Mouse (Mus musculus) limb, embryonic 10.5 days (tissue): ENCODE measurements around the gene Wwc2. TPM values are rescaled to one million over a fixed set of nuclear protein-coding genes. Genes with fewer than 3 reads are reported as not detected.

Source experiments
- DNase-seq: peaks from one replicate; pipeline ENCODE4 v3.0.0-alpha.2; 2017; ENCODE audit warnings: low spot score
- H3K27ac ChIP-seq: fragments of 300-500 bp; sonication (generic); 2 replicates; pipeline ENCODE4 v1.5.1; 2016; ENCODE audit warnings: mild to moderate bottlenecking
- H3K27me3 ChIP-seq: fragments of 300-500 bp; sonication (generic); 2 replicates; pipeline ENCODE4 v1.6.1; 2016; ENCODE audit warnings: low read depth, mild to moderate bottlenecking; ENCODE audit not compliant: poor library complexity, severe bottlenecking
- H3K36me3 ChIP-seq: fragments of 300-500 bp; sonication (generic); 2 replicates; pipeline ENCODE4 v1.6.1; 2016; ENCODE audit warnings: mild to moderate bottlenecking, moderate library complexity
- H3K4me1 ChIP-seq: fragments of 300-500 bp; sonication (generic); 2 replicates; pipeline ENCODE4 v1.6.1; 2016
- H3K4me3 ChIP-seq: fragments of 300-500 bp; sonication (generic); 2 replicates; pipeline ENCODE4 v1.5.1; 2016; ENCODE audit warnings: mild to moderate bottlenecking, moderate library complexity
- H3K9me3 ChIP-seq: fragments of 300-500 bp; sonication (generic); replicated peaks from 2 replicates; pipeline ENCODE4 v1.6.1; 2016; ENCODE audit warnings: mild to moderate bottlenecking
- WGBS: fragments of 180-500 bp; shearing (Covaris S2); methylation state at CpG from one replicate; pipeline ENCODE4 v1.1.7; 2016; 5-methylcytosine and 5-hydroxymethylcytosine counted together
- polyA plus RNA-seq: library from polyadenylated mRNA; unstranded; fragments of >200 nt; fragmentation: Nextera tagmentation; extraction: Ambion mirVana; gene quantifications from 2 replicates; pipeline ENCODE4 v1.2.1, GENCODE M21; 2016

Gene Wwc2
- 9.7 and 11.7 TPM in 2 replicates for polyA plus RNA-seq

GRCm38 (mm10) chr8:47990911-47991820 is at the start of gene Wwc2:
TSS of gene Wwc2 (minus strand) at chr8:47990924.
- 2% methylated on average over 36 of the region's 46 CpGs for WGBS
- peak; percentile 79 for DNase-seq
- Histone ChIP-seq H3K9me3 (no peaks in the 10 kb centered on the region), H3K27ac (peak within 1 kb of the TSS; percentile 97), H3K27me3 (no peaks in the 10 kb centered on the region), H3K4me1 (peaks cover 55% of the 10 kb centered on the region), H3K36me3 (no peaks in the 10 kb centered on the region), H3K4me3 (peak within 1 kb of the TSS; percentile 97)

GRCm38 (mm10) chr8:48038261-48038934 is 47.7 kb upstream of the Wwc2 start:
- 84% methylated on average over 7 of the region's 7 CpGs for WGBS
- no peaks in the 10 kb centered on the region for H3K27me3 ChIP-seq
- H3K36me3 ChIP-seq = no peaks in the 10 kb centered on the region
- H3K4me1 ChIP-seq = peaks cover 9% of the 10 kb centered on the region
- no peak overlapping the region for H3K27ac ChIP-seq
- no peaks in the 10 kb centered on the region for H3K9me3 ChIP-seq
- no peak overlapping the region for H3K4me3 ChIP-seq
- DNase-seq = no peak

- DNase-seq = no peak
- Histone ChIP-seq H3K27ac (no peak overlapping the region), H3K36me3 (no peaks in the 10 kb centered on the region), H3K4me1 (peaks cover 8% of the 10 kb centered on the region), H3K27me3 (no peaks in the 10 kb centered on the region), H3K4me3 (no peak overlapping the region), H3K9me3 (no peaks in the 10 kb centered on the region)
- WGBS = 3% methylated on average over 2 of the region's 2 CpGs
Measured at GRCm38 (mm10) chr8:48032046-48032445, 41.3 kb upstream of the Wwc2 start.

GRCm38 (mm10) chr8:48030667-48031066 is 39.9 kb upstream of the Wwc2 start:
- no peaks in the 10 kb centered on the region for H3K27me3 ChIP-seq
- WGBS = 71% methylated on average over 1 of the region's 1 CpGs
- H3K4me3 ChIP-seq = no peak overlapping the region
- no peaks in the 10 kb centered on the region for H3K9me3 ChIP-seq
- H3K27ac ChIP-seq = no peak overlapping the region
- peaks cover 8% of the 10 kb centered on the region for H3K4me1 ChIP-seq
- H3K36me3 ChIP-seq = no peaks in the 10 kb centered on the region
- DNase-seq = no peak

GRCm38 (mm10) chr8:48026796-48027195 is 36.1 kb upstream of the Wwc2 start:
- Histone ChIP-seq H3K4me1 (peaks cover under 1% of the 10 kb centered on the region; the same call in 1 of the 2 replicates), H3K9me3 (no peaks in the 10 kb centered on the region), H3K27ac (no peak overlapping the region), H3K27me3 (no peaks in the 10 kb centered on the region), H3K36me3 (no peaks in the 10 kb centered on the region), H3K4me3 (no peak overlapping the region)
- no peak for DNase-seq
- 73% methylated on average over 11 of the region's 11 CpGs for WGBS

- DNase-seq = no peak
- no peak overlapping the region for H3K4me3 ChIP-seq
- 74% methylated on average over 8 of the region's 8 CpGs for WGBS
- H3K27me3 ChIP-seq = no peaks in the 10 kb centered on the region
- no peaks in the 10 kb centered on the region for H3K9me3 ChIP-seq
- no peak overlapping the region for H3K27ac ChIP-seq
- no peaks in the 10 kb centered on the region for H3K36me3 ChIP-seq
- H3K4me1 ChIP-seq = no peaks in the 10 kb centered on the region
Measured at GRCm38 (mm10) chr8:48023206-48023605, 32.5 kb upstream of the Wwc2 start.

- Histone ChIP-seq H3K36me3 (no peaks in the 10 kb centered on the region), H3K9me3 (no peaks in the 10 kb centered on the region), H3K4me1 (no peaks in the 10 kb centered on the region), H3K27ac (no peak overlapping the region), H3K4me3 (no peak overlapping the region), H3K27me3 (no peaks in the 10 kb centered on the region)
- 93% methylated on average over 2 of the region's 2 CpGs for WGBS
- no peak for DNase-seq
Measured at GRCm38 (mm10) chr8:48019737-48020136, 29.0 kb upstream of the Wwc2 start.

GRCm38 (mm10) chr8:48016538-48016937 is 25.8 kb upstream of the Wwc2 start:
- H3K27ac ChIP-seq = no peak overlapping the region
- WGBS = 25% methylated on average over 8 of the region's 8 CpGs

GRCm38 (mm10) chr8:48014386-48014785 is 23.7 kb upstream of the Wwc2 start:
- 95% methylated on average over 6 of the region's 6 CpGs for WGBS
- no peak overlapping the region for H3K27ac ChIP-seq
- H3K36me3 ChIP-seq = no peaks in the 10 kb centered on the region
- no peaks in the 10 kb centered on the region for H3K4me1 ChIP-seq
- H3K9me3 ChIP-seq = no peaks in the 10 kb centered on the region
- no peaks in the 10 kb centered on the region for H3K27me3 ChIP-seq
- H3K4me3 ChIP-seq = no peak overlapping the region
- DNase-seq = no peak

More at GRCm38 (mm10) chr8:48016538-48016937, 25.8 kb upstream of the Wwc2 start:
- peak; percentile 85 for DNase-seq
- no peak overlapping the region for H3K4me3 ChIP-seq
- H3K27me3 ChIP-seq = no peaks in the 10 kb centered on the region
- no peaks in the 10 kb centered on the region for H3K9me3 ChIP-seq
- H3K4me1 ChIP-seq = no peaks in the 10 kb centered on the region
- H3K36me3 ChIP-seq = no peaks in the 10 kb centered on the region

- no peak for DNase-seq
- WGBS = 92% methylated on average over 9 of the region's 9 CpGs
- no peaks in the 10 kb centered on the region for H3K36me3 ChIP-seq
- H3K9me3 ChIP-seq = no peaks in the 10 kb centered on the region
- H3K27ac ChIP-seq = no peak overlapping the region
- no peaks in the 10 kb centered on the region for H3K4me1 ChIP-seq
- no peak overlapping the region for H3K4me3 ChIP-seq
- no peaks in the 10 kb centered on the region for H3K27me3 ChIP-seq
Measured at GRCm38 (mm10) chr8:48013281-48013680, 22.6 kb upstream of the Wwc2 start.

- DNase-seq = no peak
- H3K4me1 ChIP-seq = no peaks in the 10 kb centered on the region
- H3K27ac ChIP-seq = no peak overlapping the region
- no peak overlapping the region for H3K4me3 ChIP-seq
- H3K27me3 ChIP-seq = no peaks in the 10 kb centered on the region
- 90% methylated on average over 10 of the region's 10 CpGs for WGBS
- no peaks in the 10 kb centered on the region for H3K9me3 ChIP-seq
- H3K36me3 ChIP-seq = no peaks in the 10 kb centered on the region
Measured at GRCm38 (mm10) chr8:48011871-48012270, 21.1 kb upstream of the Wwc2 start.

GRCm38 (mm10) chr8:48010977-48011376 is 20.3 kb upstream of the Wwc2 start:
- WGBS = 83% methylated on average over 14 of the region's 14 CpGs
- H3K9me3 ChIP-seq = no peaks in the 10 kb centered on the region
- H3K27ac ChIP-seq = no peak overlapping the region
- no peak for DNase-seq
- no peaks in the 10 kb centered on the region for H3K36me3 ChIP-seq
- no peaks in the 10 kb centered on the region for H3K27me3 ChIP-seq
- no peaks in the 10 kb centered on the region for H3K4me1 ChIP-seq
- H3K4me3 ChIP-seq = no peak overlapping the region

GRCm38 (mm10) chr8:48009399-48009798 is 18.7 kb upstream of the Wwc2 start:
- H3K9me3 ChIP-seq = no peaks in the 10 kb centered on the region
- no peak overlapping the region for H3K4me3 ChIP-seq
- no peaks in the 10 kb centered on the region for H3K27me3 ChIP-seq
- WGBS = 88% methylated on average over 15 of the region's 15 CpGs
- H3K36me3 ChIP-seq = no peaks in the 10 kb centered on the region
- no peaks in the 10 kb centered on the region for H3K4me1 ChIP-seq
- no peak for DNase-seq
- no peak overlapping the region for H3K27ac ChIP-seq
